Comparison of ENCODE assay signal across 10 mouse cellular contexts in genomic region chr6:134887008-134887407, GRCm38 (mm10). TPM values are rescaled to one million over a fixed set of nuclear protein-coding genes. Genes with fewer than 3 reads are reported as not detected.
DNase-seq lines count a peak whose midpoint lies in the region; ATAC-seq and TF ChIP-seq lines count a peak whose summit lies in the region.
"Had no signal": no experiment of that assay in that cellular context is flagged by ENCODE, and none has a peak within 500 bp of the region (broad histone marks: within the 10 kb centered on the region; RNA-seq: fewer than 3 reads in every experiment).

No protein-coding gene starts in this region.

- H3K27ac ChIP-seq in forebrain, embryonic 13.5 days: peak overlapping the region; percentile 94
- peak overlapping the region; percentile 90 for H3K27ac ChIP-seq in midbrain, embryonic 10.5 days (replicated peaks)
- H3K27ac ChIP-seq: liver, embryonic 14.5 days had no signal

- peak overlapping the region; percentile 61 for H3K4me3 ChIP-seq in forebrain, embryonic 13.5 days
- peak overlapping the region; percentile 70 for H3K4me3 ChIP-seq in midbrain, embryonic 10.5 days

- ATAC-seq in forebrain, embryonic 13.5 days: peak; percentile 19

- no peak for TF ChIP-seq CTCF in brain, embryonic 14.5 days (IDR thresholded peaks at IDR 0.05; ENCODE audit: borderline replicate concordance, extremely low read depth, insufficient read depth, insufficient read length)

- H3K4me2 ChIP-seq in forebrain, embryonic 13.5 days: peak overlapping the region; percentile 73

- H3K9me3 ChIP-seq in forebrain, embryonic 13.5 days (replicated peaks): no peaks in the 10 kb centered on the region
- H3K9me3 ChIP-seq in midbrain, embryonic 10.5 days (replicated peaks): no peaks in the 10 kb centered on the region

- peak; percentile 17; the same call in 1 of the 2 replicates for TF ChIP-seq POLR2A in brain, embryonic 14.5 days (IDR thresholded peaks at IDR 0.05; ENCODE audit: borderline replicate concordance, extremely low read depth, insufficient read depth, insufficient read length, poor library complexity, severe bottlenecking)

- peaks cover 52% of the 10 kb centered on the region for H3K4me1 ChIP-seq in forebrain, embryonic 13.5 days
- H3K4me1 ChIP-seq in midbrain, embryonic 10.5 days: peaks cover 54% of the 10 kb centered on the region

- no peaks in the 10 kb centered on the region for H3K27me3 ChIP-seq in forebrain, embryonic 13.5 days
- H3K27me3 ChIP-seq in midbrain, embryonic 10.5 days (ENCODE audit: low read depth, poor library complexity, severe bottlenecking): no peaks in the 10 kb centered on the region

- H3K9ac ChIP-seq in forebrain, embryonic 13.5 days: peak overlapping the region; percentile 79
- H3K9ac ChIP-seq: liver, embryonic 14.5 days had no signal

- WGBS in forebrain, embryonic 13.5 days: 9% methylated on average over 5 of the region's 5 CpGs
- WGBS in midbrain, embryonic 10.5 days: 24% methylated on average over 5 of the region's 5 CpGs

- DNase-seq in embryo, embryonic 10.5 days (ENCODE audit: low spot score): peak; percentile 18
- no peak for DNase-seq in embryo, embryonic 10 days (ENCODE audit: low spot score)
- peak; percentile 70 for DNase-seq in brain, embryonic 14.5 days (ENCODE audit: low read depth)
- DNase-seq in midbrain, embryonic 10.5 days (ENCODE audit: low spot score): peak; percentile 33
- no peak for DNase-seq in adrenal gland, postnatal 36 days
- no peak for DNase-seq in kidney, adult 9 months
- no peak for DNase-seq in thymus, postnatal 10 days (ENCODE audit: low spot score in 2 of 2)
- DNase-seq: gastrocnemius, postnatal 36 days had no signal

- H3K36me3 ChIP-seq in forebrain, embryonic 13.5 days (ENCODE audit: poor library complexity, severe bottlenecking): peaks cover 8% of the 10 kb centered on the region
- peaks cover 34% of the 10 kb centered on the region for H3K36me3 ChIP-seq in midbrain, embryonic 10.5 days

RNA-seq across cellular contexts. Expression of gene Gpr19, which starts 11.4 kb away (rescaled TPM):
- 39.2 and 54.7 TPM in 2 replicates for polyA plus RNA-seq in brain, embryonic 14.5 days (2012; rRNA removed)
- 45.5 and 46.4 TPM in 2 replicates for polyA plus RNA-seq in forebrain, embryonic 13.5 days (2015; fragmentation: Nextera tagmentation; extraction: Ambion mirVana)
- polyA plus RNA-seq in midbrain, embryonic 10.5 days (2016; fragmentation: Nextera tagmentation; extraction: Ambion mirVana): 32.3 and 37.7 TPM in 2 replicates
- total RNA-seq in adrenal gland, postnatal 36 days (2021): 1 to 10 TPM; 5.7 to 6.9 TPM

RNA-seq across cellular contexts. Expression of gene Cdkn1b, which starts 33.2 kb away (rescaled TPM):
- polyA plus RNA-seq in brain, embryonic 14.5 days (2012; rRNA removed): 45.8 and 55.9 TPM in 2 replicates
- polyA plus RNA-seq in forebrain, embryonic 13.5 days (2015; fragmentation: Nextera tagmentation; extraction: Ambion mirVana): 48.8 and 58.5 TPM in 2 replicates
- 15.5 and 20.9 TPM in 2 replicates for polyA plus RNA-seq in midbrain, embryonic 10.5 days (2016; fragmentation: Nextera tagmentation; extraction: Ambion mirVana)
- total RNA-seq in adrenal gland, postnatal 36 days (2021): 10 to 100 TPM; 35.3 to 74.4 TPM

RNA-seq across cellular contexts. Expression of gene Crebl2, which starts 57.1 kb away (rescaled TPM):
- 8.4 and 8.8 TPM in 2 replicates for polyA plus RNA-seq in brain, embryonic 14.5 days (2012; rRNA removed)
- 2.5 and 2.6 TPM in 2 replicates for polyA plus RNA-seq in forebrain, embryonic 13.5 days (2015; fragmentation: Nextera tagmentation; extraction: Ambion mirVana)
- 1.0 and 1.3 TPM in 2 replicates for polyA plus RNA-seq in midbrain, embryonic 10.5 days (2016; fragmentation: Nextera tagmentation; extraction: Ambion mirVana)
- 10 to 100 TPM; 30.0 to 35.0 TPM for total RNA-seq in adrenal gland, postnatal 36 days (2021)

Comparison
In these comparisons a context has a peak if more than half of its experiments do, and no peak if none do; other contexts are left out.
1. DNase-seq: peak in embryo, embryonic 10.5 days (single experiment), brain, embryonic 14.5 days (single experiment) and midbrain, embryonic 10.5 days (single experiment); none in embryo, embryonic 10 days (single experiment), adrenal gland, postnatal 36 days (0 of 2), kidney, adult 9 months (single experiment) and thymus, postnatal 10 days (0 of 2).